Mouse (Mus musculus) myocyte (in vitro differentiated cells): Measurements from ENCODE around the gene Gabpb1.

Experiments
- CEBPB ChIP-seq: IDR thresholded peaks from 2 replicates; pipeline ENCODE4 v1.6.1; 2011; ENCODE audit warnings: mild to moderate bottlenecking, moderate library complexity; ENCODE audit not compliant: poor library complexity, insufficient read depth, severe bottlenecking
- E2F4 ChIP-seq: IDR thresholded peaks from one replicate; pipeline ENCODE4 v1.6.1; 2011; ENCODE audit warnings: mild to moderate bottlenecking, control low read depth, moderate library complexity; ENCODE audit not compliant: insufficient read depth
- MAX ChIP-seq: IDR thresholded peaks from one replicate; pipeline ENCODE4 v1.6.1; 2011; ENCODE audit warnings: low read depth, mild to moderate bottlenecking, control low read depth
- MYOD1 ChIP-seq, 3 experiments: IDR thresholded peaks; one replicate each; pipeline ENCODE4 v1.6.1; 2011; ENCODE audit warnings: control low read depth in 2 of 3, low read depth in 2 of 3, mild to moderate bottlenecking in 2 of 3, moderate library complexity in 1 of 3; ENCODE audit not compliant: insufficient read length in 2 of 3, control insufficient read depth in 1 of 3
- MYOG ChIP-seq, 3 experiments: IDR thresholded peaks; one replicate each; pipeline ENCODE4 v1.6.1; 2011; ENCODE audit warnings: control low read depth in 2 of 3, low read depth in 2 of 3, mild to moderate bottlenecking in 2 of 3; ENCODE audit not compliant: insufficient read length in 2 of 3, control insufficient read depth in 1 of 3, insufficient read depth in 1 of 3
- POLR2A ChIP-seq: IDR thresholded peaks from one replicate; pipeline ENCODE4 v1.6.1; 2011; ENCODE audit warnings: low read depth, mild to moderate bottlenecking, control low read depth, moderate library complexity; ENCODE audit not compliant: insufficient read length
- POLR2AphosphoS2 ChIP-seq: IDR thresholded peaks from one replicate; pipeline ENCODE4 v1.6.1; 2011; ENCODE audit warnings: low read depth, control low read depth; ENCODE audit not compliant: insufficient read length
- REST ChIP-seq: IDR thresholded peaks from one replicate; pipeline ENCODE4 v1.6.1; 2011; ENCODE audit warnings: mild to moderate bottlenecking, control low read depth, moderate library complexity; ENCODE audit not compliant: insufficient read depth, insufficient read length
- TCF12 ChIP-seq: IDR thresholded peaks from one replicate; pipeline ENCODE4 v1.6.1; 2011; ENCODE audit warnings: mild to moderate bottlenecking, control low read depth; ENCODE audit not compliant: poor library complexity, insufficient read depth, severe bottlenecking
- TCF3 ChIP-seq: IDR thresholded peaks from one replicate; pipeline ENCODE4 v1.6.1; 2011; ENCODE audit warnings: low read depth, control low read depth; ENCODE audit not compliant: insufficient read length
- USF1 ChIP-seq: IDR thresholded peaks from one replicate; pipeline ENCODE4 v1.6.1; 2011; ENCODE audit warnings: low read depth, mild to moderate bottlenecking, control low read depth, moderate library complexity

- TF ChIP-seq POLR2A, result no peak
- TF ChIP-seq MYOD1 (IDR thresholded peaks at IDR 0.05; ENCODE audit: control insufficient read depth in 1 of 3, insufficient read length in 2 of 3, low read depth in 2 of 3), result no peak
- TF ChIP-seq USF1, result no peak
- TF ChIP-seq MAX, result no peak
- TF ChIP-seq TCF3, result no peak
- TF ChIP-seq POLR2AphosphoS2, result no peak
- no peak for TF ChIP-seq E2F4
- no peak for TF ChIP-seq MYOG (IDR thresholded peaks at IDR 0.05; ENCODE audit: control insufficient read depth in 1 of 3, insufficient read depth in 1 of 3, insufficient read length in 2 of 3, low read depth in 2 of 3)
- TF ChIP-seq REST, result no peak
- no peak for TF ChIP-seq TCF12
- no peak for TF ChIP-seq CEBPB
These were observed 43.0 kb downstream of the Gabpb1 start for GRCm38 (mm10) chr2:126633165-126633564.
